Mouse (Mus musculus) gastrocnemius, postnatal 25 days (tissue): ENCODE data around the gene Klhdc9. TPM values are rescaled to one million over a fixed set of nuclear protein-coding genes. Genes with fewer than 3 reads are reported as not detected.
A peak's percentile ranks its signal among the peaks of the same experiment; 100 is the strongest.

Source experiments
- DNase-seq: peaks from one replicate; pipeline ENCODE4 v3.0.0; 2022
- long read RNA-seq, 2 experiments: library from polyadenylated mRNA; stranded (forward); transcript quantifications; one replicate each; pipeline ENCODE4 v2.0.0; 2021
- total RNA-seq, 2 experiments: library from RNA; stranded (reverse); gene quantifications; 1 replicate in 1 of 2; 2 replicates in 1 of 2; pipeline ENCODE4 v1.2.3; 2021

The Klhdc9 gene
- total RNA-seq, result not detected
- long read RNA-seq, experiment 1, partial matches to known transcripts, result 0 of 1 reads
- long read RNA-seq, experiment 1, other reads (novel, unspliced or antisense), result 1 of 1 reads
- long read RNA-seq, experiment 2, partial matches to known transcripts, result 0 of 1 reads
- long read RNA-seq, experiment 2, other reads (novel, unspliced or antisense), result 1 of 1 reads

GRCm38 (mm10) chr1:171360656-171361055 is at the start of gene Klhdc9:
TSS of gene Klhdc9 (minus strand) at chr1:171360798.
- DNase-seq, result peak; percentile 77

- DNase-seq, result no peak
These were observed 49.6 kb upstream of the Klhdc9 start for GRCm38 (mm10) chr1:171410231-171410630.

- no peak for DNase-seq
These were observed 46.7 kb upstream of the Klhdc9 start for GRCm38 (mm10) chr1:171407263-171407662.

- DNase-seq, result no peak
These were observed 42.4 kb upstream of the Klhdc9 start for GRCm38 (mm10) chr1:171402991-171403390.

GRCm38 (mm10) chr1:171401821-171402220 is 41.2 kb upstream of the Klhdc9 start:
- DNase-seq, result no peak

GRCm38 (mm10) chr1:171390101-171390500 is 29.5 kb upstream of the Klhdc9 start:
- DNase-seq, result peak; percentile 40

- peak; percentile 61 for DNase-seq
These were observed 27.9 kb upstream of the Klhdc9 start, which contains the start of gene Arhgap30 for GRCm38 (mm10) chr1:171388376-171389102. TSS of gene Arhgap30 (plus strand) at chr1:171388954.

- DNase-seq, result no peak
These were observed 26.5 kb upstream of the Klhdc9 start for GRCm38 (mm10) chr1:171387099-171387498.

GRCm38 (mm10) chr1:171385171-171385570 is 24.6 kb upstream of the Klhdc9 start:
- DNase-seq, result no peak

- DNase-seq, result no peak
These were observed 23.8 kb upstream of the Klhdc9 start for GRCm38 (mm10) chr1:171384361-171384760.

- DNase-seq, result no peak
These were observed 21.6 kb upstream of the Klhdc9 start for GRCm38 (mm10) chr1:171382096-171382620.

GRCm38 (mm10) chr1:171379935-171380599 is 19.5 kb upstream of the Klhdc9 start:
- DNase-seq, result peak; percentile 68

- DNase-seq, result no peak
These were observed 17.7 kb upstream of the Klhdc9 start for GRCm38 (mm10) chr1:171378298-171378697.

- DNase-seq, result no peak
These were observed 15.1 kb upstream of the Klhdc9 start for GRCm38 (mm10) chr1:171375646-171376097.

- DNase-seq, result no peak
These were observed 13.3 kb upstream of the Klhdc9 start for GRCm38 (mm10) chr1:171373946-171374345.

GRCm38 (mm10) chr1:171372880-171373279 is 12.3 kb upstream of the Klhdc9 start:
- no peak for DNase-seq

- no peak for DNase-seq
These were observed 9.4 kb upstream of the Klhdc9 start, which contains the start of gene Nectin4 for GRCm38 (mm10) chr1:171369845-171370556. TSS of gene Nectin4 (plus strand) at chr1:171370099.

- DNase-seq, result no peak
These were observed 5.3 kb upstream of the Klhdc9 start for GRCm38 (mm10) chr1:171365934-171366333.

- DNase-seq, result peak; percentile 37
These were observed 807 bp upstream of the Klhdc9 start for GRCm38 (mm10) chr1:171361106-171362103.

GRCm38 (mm10) chr1:171360253-171360652 is 345 bp downstream of the Klhdc9 start:
- no peak for DNase-seq

GRCm38 (mm10) chr1:171358421-171358820 is 2.2 kb downstream of the Klhdc9 start:
- no peak for DNase-seq
